Mouse (Mus musculus): ENCODE measurements around the gene Dnajc27. TPM values are rescaled to one million over a fixed set of nuclear protein-coding genes. Genes with fewer than 3 reads are reported as not detected.

Gene Dnajc27
- polyA plus RNA-seq, 1 experiment, result 82.4 TPM

GRCm38 (mm10) chr12:4076383-4076782, 6.0 kb upstream of the Dnajc27 start:
- Histone ChIP-seq H3K27ac (ENCODE audit: insufficient read depth, low read length) (no peak overlapping the region), H3K4me1 (ENCODE audit: control insufficient read depth, insufficient read depth, low read length) (peaks cover 4% of the 10 kb centered on the region), H3K4me3 (ENCODE audit: insufficient read depth, low read length) (no peak overlapping the region)
- no peak for TF ChIP-seq POLR2A (IDR thresholded peaks at IDR 0.05; ENCODE audit: extremely low read depth, insufficient read depth, low read length)
- no peak for TF ChIP-seq CTCF (IDR thresholded peaks at IDR 0.05; ENCODE audit: extremely low read depth, insufficient read depth, low read length)

GRCm38 (mm10) chr12:4078069-4078468, 4.3 kb upstream of the Dnajc27 start:
- TF ChIP-seq POLR2A (IDR thresholded peaks at IDR 0.05; ENCODE audit: extremely low read depth, insufficient read depth, low read length) (no peak), CTCF (IDR thresholded peaks at IDR 0.05; ENCODE audit: extremely low read depth, insufficient read depth, low read length) (no peak)
- H3K4me3 ChIP-seq (ENCODE audit: insufficient read depth, low read length), result no peak overlapping the region
- peaks cover 2% of the 10 kb centered on the region for H3K4me1 ChIP-seq (ENCODE audit: control insufficient read depth, insufficient read depth, low read length)
- H3K27ac ChIP-seq (ENCODE audit: insufficient read depth, low read length), result no peak overlapping the region

GRCm38 (mm10) chr12:4080311-4080710, 2.1 kb upstream of the Dnajc27 start:
- TF ChIP-seq POLR2A (IDR thresholded peaks at IDR 0.05; ENCODE audit: extremely low read depth, insufficient read depth, low read length), result no peak
- TF ChIP-seq CTCF (IDR thresholded peaks at IDR 0.05; ENCODE audit: extremely low read depth, insufficient read depth, low read length), result peak; percentile 82
- no peak overlapping the region for H3K4me3 ChIP-seq (ENCODE audit: insufficient read depth, low read length)
- peaks cover under 1% of the 10 kb centered on the region for H3K4me1 ChIP-seq (ENCODE audit: control insufficient read depth, insufficient read depth, low read length)
- H3K27ac ChIP-seq (ENCODE audit: insufficient read depth, low read length), result no peak overlapping the region

GRCm38 (mm10) chr12:4083441-4083840, 1.1 kb downstream of the Dnajc27 start:
- no peak for TF ChIP-seq POLR2A (IDR thresholded peaks at IDR 0.05; ENCODE audit: extremely low read depth, insufficient read depth, low read length)
- TF ChIP-seq CTCF (IDR thresholded peaks at IDR 0.05; ENCODE audit: extremely low read depth, insufficient read depth, low read length), result no peak
- Histone ChIP-seq H3K4me1 (ENCODE audit: control insufficient read depth, insufficient read depth, low read length) (peaks cover 2% of the 10 kb centered on the region), H3K27ac (ENCODE audit: insufficient read depth, low read length) (no peak overlapping the region), H3K4me3 (ENCODE audit: insufficient read depth, low read length) (peak overlapping the region; percentile 62)

GRCm38 (mm10) chr12:4107383-4107782, 25.0 kb downstream of the Dnajc27 start:
- no peak overlapping the region for H3K27ac ChIP-seq (ENCODE audit: insufficient read depth, low read length)
- no peak overlapping the region for H3K4me3 ChIP-seq (ENCODE audit: insufficient read depth, low read length)
- H3K4me1 ChIP-seq (ENCODE audit: control insufficient read depth, insufficient read depth, low read length), result peaks cover 2% of the 10 kb centered on the region; the same call in 1 of the 2 replicates
- TF ChIP-seq CTCF (IDR thresholded peaks at IDR 0.05; ENCODE audit: extremely low read depth, insufficient read depth, low read length), result peak; percentile 79
- no peak for TF ChIP-seq POLR2A (IDR thresholded peaks at IDR 0.05; ENCODE audit: extremely low read depth, insufficient read depth, low read length)

- no peak overlapping the region for H3K4me3 ChIP-seq (ENCODE audit: insufficient read depth, low read length)
- H3K4me1 ChIP-seq (ENCODE audit: control insufficient read depth, insufficient read depth, low read length), result peaks cover 10% of the 10 kb centered on the region
- TF ChIP-seq POLR2A (IDR thresholded peaks at IDR 0.05; ENCODE audit: extremely low read depth, insufficient read depth, low read length), result no peak
- no peak for TF ChIP-seq CTCF (IDR thresholded peaks at IDR 0.05; ENCODE audit: extremely low read depth, insufficient read depth, low read length)
- H3K27ac ChIP-seq (ENCODE audit: insufficient read depth, low read length), result no peak overlapping the region
These were observed 33.7 kb downstream of the Dnajc27 start for GRCm38 (mm10) chr12:4116132-4116531.

- Histone ChIP-seq H3K27ac (ENCODE audit: insufficient read depth, low read length) (peak overlapping the region; percentile 48; the same call in 1 of the 2 replicates), H3K4me1 (ENCODE audit: control insufficient read depth, insufficient read depth, low read length) (peaks cover 10% of the 10 kb centered on the region), H3K4me3 (ENCODE audit: insufficient read depth, low read length) (no peak overlapping the region)
- TF ChIP-seq POLR2A (IDR thresholded peaks at IDR 0.05; ENCODE audit: extremely low read depth, insufficient read depth, low read length) (no peak), CTCF (IDR thresholded peaks at IDR 0.05; ENCODE audit: extremely low read depth, insufficient read depth, low read length) (no peak)
These were observed 34.8 kb downstream of the Dnajc27 start for GRCm38 (mm10) chr12:4117136-4117535.

GRCm38 (mm10) chr12:4117579-4117978, 35.2 kb downstream of the Dnajc27 start:
- H3K4me3 ChIP-seq (ENCODE audit: insufficient read depth, low read length), result no peak overlapping the region
- peaks cover 10% of the 10 kb centered on the region for H3K4me1 ChIP-seq (ENCODE audit: control insufficient read depth, insufficient read depth, low read length)
- TF ChIP-seq CTCF (IDR thresholded peaks at IDR 0.05; ENCODE audit: extremely low read depth, insufficient read depth, low read length) (no peak), POLR2A (IDR thresholded peaks at IDR 0.05; ENCODE audit: extremely low read depth, insufficient read depth, low read length) (no peak)
- no peak overlapping the region for H3K27ac ChIP-seq (ENCODE audit: insufficient read depth, low read length)

GRCm38 (mm10) chr12:4127346-4127745, 45.0 kb downstream of the Dnajc27 start:
- Histone ChIP-seq H3K27ac (ENCODE audit: insufficient read depth, low read length) (no peak overlapping the region), H3K4me1 (ENCODE audit: control insufficient read depth, insufficient read depth, low read length) (no peaks in the 10 kb centered on the region), H3K4me3 (ENCODE audit: insufficient read depth, low read length) (no peak overlapping the region)
- TF ChIP-seq POLR2A (IDR thresholded peaks at IDR 0.05; ENCODE audit: extremely low read depth, insufficient read depth, low read length) (no peak), CTCF (IDR thresholded peaks at IDR 0.05; ENCODE audit: extremely low read depth, insufficient read depth, low read length) (no peak)

GRCm38 (mm10) chr12:4132941-4133846, 50.8 kb downstream of the Dnajc27 start, which contains the start of gene Adcy3:
Adcy3 (plus strand) TSS chr12:4133103.
- TF ChIP-seq CTCF (IDR thresholded peaks at IDR 0.05; ENCODE audit: extremely low read depth, insufficient read depth, low read length) (no peak), POLR2A (IDR thresholded peaks at IDR 0.05; ENCODE audit: extremely low read depth, insufficient read depth, low read length) (peak; percentile 56; the same call in 1 of the 2 replicates)
- peaks cover 6% of the 10 kb centered on the region for H3K4me1 ChIP-seq (ENCODE audit: control insufficient read depth, insufficient read depth, low read length)

More at GRCm38 (mm10) chr12:4132941-4133846, 50.8 kb downstream of the Dnajc27 start, which contains the start of gene Adcy3:
- Histone ChIP-seq H3K4me3 (ENCODE audit: insufficient read depth, low read length) (peak within 1 kb of the TSS; percentile 69), H3K27ac (ENCODE audit: insufficient read depth, low read length) (peak within 1 kb of the TSS; percentile 53)
